Mouse (Mus musculus): ENCODE results near the gene Pten. TPM values are rescaled to one million over a fixed set of nuclear protein-coding genes. Genes with fewer than 3 reads are reported as not detected.
A peak's percentile ranks its signal among the peaks of the same experiment; 100 is the strongest.

Gene Pten
- polyA plus RNA-seq, 1 experiment from 2014 or later, result 6.8 TPM

DNA sequence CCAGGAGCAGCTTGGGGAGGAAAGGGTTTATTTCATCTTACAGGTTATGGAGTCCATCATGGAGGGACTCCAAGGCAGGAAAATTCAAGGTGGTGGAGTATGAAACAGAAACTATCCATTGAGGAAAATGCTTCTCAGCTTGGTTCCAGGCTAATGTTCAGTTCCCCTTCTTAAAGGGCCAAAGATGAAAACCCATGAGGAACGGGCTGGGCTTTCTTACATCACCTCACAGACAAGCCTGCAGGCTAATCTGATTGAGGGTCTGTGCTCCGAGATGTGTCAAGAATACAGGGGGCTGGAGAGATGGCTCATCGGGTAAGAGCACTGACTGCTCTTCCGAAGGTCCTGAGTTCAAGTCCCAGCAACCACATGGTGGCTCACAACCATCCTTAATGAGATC, 27.5 kb upstream of the Pten start:
- H3K27me3 ChIP-seq (ENCODE audit: low read depth, poor library complexity, severe bottlenecking), result peaks cover 28% of the 10 kb centered on the region
- H3K9me3 ChIP-seq (replicated peaks), result no peaks in the 10 kb centered on the region
- no peak for DNase-seq (ENCODE audit: low spot score)
- no peaks in the 10 kb centered on the region for H3K36me3 ChIP-seq
- 90% methylated on average over 4 of the region's 4 CpGs for WGBS
- H3K4me1 ChIP-seq, result peaks cover 23% of the 10 kb centered on the region
- no peak overlapping the region for H3K27ac ChIP-seq (replicated peaks)
- no peak overlapping the region for H3K4me3 ChIP-seq

- no peak for DNase-seq (ENCODE audit: low spot score)
- no peak overlapping the region for H3K27ac ChIP-seq (replicated peaks)
- peaks cover 2% of the 10 kb centered on the region; the same call in 1 of the 2 replicates for H3K4me1 ChIP-seq
Observed at GRCm38 (mm10) chr19:32732922-32733321, 24.4 kb upstream of the Pten start.

GRCm38 (mm10) chr19:32737844-32738243, 19.5 kb upstream of the Pten start:
- Histone ChIP-seq H3K27ac (replicated peaks) (no peak overlapping the region), H3K27me3 (ENCODE audit: low read depth, poor library complexity, severe bottlenecking) (no peaks in the 10 kb centered on the region), H3K4me3 (no peak overlapping the region), H3K36me3 (no peaks in the 10 kb centered on the region), H3K9me3 (replicated peaks) (no peaks in the 10 kb centered on the region), H3K4me1 (no peaks in the 10 kb centered on the region)
- DNase-seq (ENCODE audit: low spot score), result no peak
- 90% methylated on average over 7 of the region's 7 CpGs for WGBS

More at GRCm38 (mm10) chr19:32732922-32733321, 24.4 kb upstream of the Pten start:
- H3K4me3 ChIP-seq, result no peak overlapping the region
- no peaks in the 10 kb centered on the region for H3K9me3 ChIP-seq (replicated peaks)
- H3K36me3 ChIP-seq, result no peaks in the 10 kb centered on the region
- H3K27me3 ChIP-seq (ENCODE audit: low read depth, poor library complexity, severe bottlenecking), result peaks cover 15% of the 10 kb centered on the region

- Histone ChIP-seq H3K9me3 (replicated peaks) (no peaks in the 10 kb centered on the region), H3K4me3 (no peak within 1 kb of the TSS), H3K36me3 (no peaks in the 10 kb centered on the region), H3K27me3 (ENCODE audit: low read depth, poor library complexity, severe bottlenecking) (no peaks in the 10 kb centered on the region), H3K4me1 (no peaks in the 10 kb centered on the region), H3K27ac (replicated peaks) (no peak within 1 kb of the TSS)
- no peak for DNase-seq (ENCODE audit: low spot score)
- 93% methylated on average over 4 of the region's 4 CpGs for WGBS
Observed at GRCm38 (mm10) chr19:32739686-32740085, 17.6 kb upstream of the Pten start, which contains the start of gene Atad1. TSS of gene Atad1 (minus strand) at chr19:32739786.

DNA sequence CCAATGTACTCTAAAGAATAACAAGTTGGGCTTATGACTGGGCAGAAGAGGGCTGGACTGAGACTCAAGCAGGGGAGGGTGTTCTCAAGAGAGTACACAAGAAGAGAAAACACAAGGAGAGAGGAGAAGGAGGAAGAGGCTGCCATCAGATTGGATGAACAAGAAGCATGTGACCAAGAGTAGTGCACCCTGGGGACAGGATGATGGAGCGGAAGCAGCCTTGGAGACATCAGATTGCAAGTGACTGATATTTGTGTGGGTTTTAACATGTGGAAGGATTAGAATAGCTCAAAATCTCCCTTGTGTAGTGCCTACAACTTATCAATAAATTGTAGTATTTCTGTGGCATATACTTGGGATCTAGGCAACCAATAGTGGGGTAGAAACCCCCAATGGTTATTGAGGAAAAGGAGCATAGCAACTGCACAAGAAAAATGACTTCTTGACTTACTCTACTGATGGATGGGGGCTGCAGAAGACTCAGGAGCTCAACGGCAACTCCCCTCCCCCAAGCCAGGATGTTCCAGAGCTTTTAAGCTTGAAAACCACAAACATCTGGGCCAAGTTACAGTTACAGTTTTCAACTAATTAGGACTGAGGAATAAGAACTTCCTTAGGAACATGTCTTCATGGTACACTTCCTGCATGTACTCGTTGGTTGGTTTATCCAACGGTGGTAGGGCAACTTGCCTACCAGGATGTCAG, 16.5 kb upstream of the Pten start:
- H3K27me3 ChIP-seq (ENCODE audit: low read depth, poor library complexity, severe bottlenecking), result no peaks in the 10 kb centered on the region
- H3K4me3 ChIP-seq, result no peak overlapping the region
- H3K9me3 ChIP-seq (replicated peaks), result no peaks in the 10 kb centered on the region
- no peaks in the 10 kb centered on the region for H3K36me3 ChIP-seq
- no peaks in the 10 kb centered on the region for H3K4me1 ChIP-seq
- H3K27ac ChIP-seq (replicated peaks), result no peak overlapping the region
- no peak for DNase-seq (ENCODE audit: low spot score)
- WGBS, result 95% methylated on average over 4 of the region's 4 CpGs

DNA sequence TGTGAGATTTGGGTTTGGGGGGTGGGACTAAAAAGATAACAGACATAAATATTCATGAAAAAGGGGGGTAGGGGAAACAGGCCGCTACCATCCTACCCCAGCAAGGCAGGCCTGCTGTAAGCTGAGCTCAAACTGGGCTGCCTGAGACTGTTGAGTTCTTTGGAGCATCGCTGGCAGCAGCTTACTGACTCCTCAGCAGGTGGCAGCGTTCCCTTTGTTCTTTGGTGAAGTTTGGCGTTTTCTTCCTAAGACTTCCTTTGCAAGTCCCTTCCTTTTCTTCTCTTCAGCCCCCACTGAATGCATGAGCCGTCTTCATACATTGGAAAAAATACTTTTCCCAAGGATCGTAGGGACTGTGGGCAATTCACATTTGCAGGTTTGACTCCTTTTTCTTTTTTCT, 7.9 kb upstream of the Pten start:
- 7% methylated on average over 6 of the region's 6 CpGs for WGBS
- H3K27me3 ChIP-seq (ENCODE audit: low read depth, poor library complexity, severe bottlenecking), result peaks cover 12% of the 10 kb centered on the region
- no peak overlapping the region for H3K4me3 ChIP-seq
- DNase-seq (ENCODE audit: low spot score), result peak; percentile 57
- peaks cover 10% of the 10 kb centered on the region for H3K4me1 ChIP-seq
- no peaks in the 10 kb centered on the region for H3K9me3 ChIP-seq (replicated peaks)
- no peaks in the 10 kb centered on the region for H3K36me3 ChIP-seq
- 0 out of 2 replicates have a peak overlapping the region, but pooled peaks have one; percentile 17 for H3K27ac ChIP-seq (replicated peaks)

DNA sequence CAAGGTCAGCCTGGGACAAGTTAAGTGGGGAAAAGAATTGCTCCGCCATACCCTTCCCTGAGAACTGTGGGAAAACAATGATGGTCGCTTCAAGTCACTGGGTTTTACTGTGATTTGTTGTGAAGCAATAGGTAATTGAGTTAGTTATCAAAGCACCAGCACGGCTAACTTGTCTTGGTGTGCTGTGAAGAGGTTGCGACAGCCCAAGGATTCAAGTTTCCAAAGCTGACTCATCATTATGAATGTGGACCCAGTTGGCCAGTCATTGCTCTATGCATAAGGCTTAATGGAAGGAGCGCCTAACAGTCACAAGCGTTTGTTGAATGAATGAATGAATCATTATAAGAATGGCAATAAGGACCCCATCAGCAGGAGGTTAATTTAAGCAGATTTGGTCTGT, 4.9 kb upstream of the Pten start:
- H3K27me3 ChIP-seq (ENCODE audit: low read depth, poor library complexity, severe bottlenecking), result peaks cover 18% of the 10 kb centered on the region
- WGBS, result 90% methylated on average over 6 of the region's 6 CpGs
- no peaks in the 10 kb centered on the region for H3K9me3 ChIP-seq (replicated peaks)
- no peak overlapping the region for H3K4me3 ChIP-seq
- no peak for DNase-seq (ENCODE audit: low spot score)
- peaks cover 28% of the 10 kb centered on the region for H3K4me1 ChIP-seq
- no peaks in the 10 kb centered on the region for H3K36me3 ChIP-seq
- H3K27ac ChIP-seq (replicated peaks), result no peak overlapping the region

DNA sequence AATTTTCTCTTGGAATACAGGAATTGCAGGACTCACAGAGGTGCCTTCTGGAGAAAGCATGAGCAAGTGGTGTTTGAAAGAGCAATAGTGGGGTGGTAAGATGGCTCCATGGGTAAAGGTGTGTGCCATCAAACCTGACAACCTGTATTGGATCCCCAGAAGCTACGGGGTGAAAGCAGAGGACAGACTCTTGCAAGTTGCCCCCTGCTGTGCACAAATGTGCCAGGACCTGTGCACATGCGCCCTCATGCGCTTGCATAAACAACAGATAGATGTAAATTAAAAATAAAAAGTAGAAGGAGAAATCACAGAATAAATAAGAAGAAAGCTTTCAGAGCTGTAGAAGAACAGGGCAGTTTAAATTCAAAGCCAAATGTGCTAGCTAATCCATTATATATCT, 3.9 kb upstream of the Pten start:
- WGBS, result 84% methylated on average over 3 of the region's 3 CpGs
- H3K4me1 ChIP-seq, result peaks cover 31% of the 10 kb centered on the region
- H3K27me3 ChIP-seq (ENCODE audit: low read depth, poor library complexity, severe bottlenecking), result peaks cover 18% of the 10 kb centered on the region
- H3K9me3 ChIP-seq (replicated peaks), result no peaks in the 10 kb centered on the region
- no peak overlapping the region for H3K27ac ChIP-seq (replicated peaks)
- no peaks in the 10 kb centered on the region for H3K36me3 ChIP-seq
- H3K4me3 ChIP-seq, result no peak overlapping the region
- DNase-seq (ENCODE audit: low spot score), result no peak

DNA sequence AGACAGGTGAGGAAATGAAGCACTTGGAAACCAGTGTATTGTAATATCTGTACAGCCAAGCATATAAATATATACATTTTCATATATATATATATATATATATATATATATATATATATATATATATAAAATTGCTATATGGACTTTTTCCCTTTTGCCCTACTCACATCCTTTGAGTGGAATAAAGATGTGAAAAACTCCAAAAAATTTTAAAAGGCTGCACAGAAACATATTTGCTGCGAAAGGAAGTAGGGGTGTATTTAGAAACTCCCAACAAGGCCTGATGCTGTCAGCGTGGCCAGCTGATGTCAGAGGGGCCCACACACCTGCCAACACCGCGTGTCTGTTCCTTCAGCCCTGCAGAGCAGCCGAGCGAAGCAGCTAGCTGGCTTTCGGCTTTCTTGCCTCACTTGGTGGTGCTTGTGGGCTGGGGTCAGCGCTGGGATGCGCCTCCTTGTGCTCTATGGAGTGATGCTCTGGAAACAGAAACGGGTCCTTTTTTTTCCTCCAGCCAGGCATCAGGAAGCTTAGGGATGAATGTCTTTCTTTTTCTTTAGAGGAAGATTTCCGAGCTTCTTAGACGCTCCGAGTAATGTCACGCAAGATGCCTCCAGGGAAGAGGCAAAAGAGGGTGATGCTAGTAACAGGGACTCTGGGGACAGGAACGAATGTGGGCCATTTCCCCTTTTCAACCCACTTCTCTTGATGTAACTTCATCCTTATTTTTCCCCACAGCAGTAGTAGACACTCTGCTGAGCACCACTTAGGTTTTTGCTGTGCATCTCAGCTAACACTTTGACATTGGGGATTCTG, 2.9 kb upstream of the Pten start:
- no peaks in the 10 kb centered on the region for H3K9me3 ChIP-seq (replicated peaks)
- H3K36me3 ChIP-seq, result no peaks in the 10 kb centered on the region
- WGBS, result 11% methylated on average over 15 of the region's 15 CpGs
- H3K4me1 ChIP-seq, result peaks cover 25% of the 10 kb centered on the region
- DNase-seq (ENCODE audit: low spot score), result peak; percentile 41
- no peak overlapping the region for H3K27ac ChIP-seq (replicated peaks)
- peak overlapping the region; percentile 83 for H3K4me3 ChIP-seq
- H3K27me3 ChIP-seq (ENCODE audit: low read depth, poor library complexity, severe bottlenecking), result peaks cover 18% of the 10 kb centered on the region

DNA sequence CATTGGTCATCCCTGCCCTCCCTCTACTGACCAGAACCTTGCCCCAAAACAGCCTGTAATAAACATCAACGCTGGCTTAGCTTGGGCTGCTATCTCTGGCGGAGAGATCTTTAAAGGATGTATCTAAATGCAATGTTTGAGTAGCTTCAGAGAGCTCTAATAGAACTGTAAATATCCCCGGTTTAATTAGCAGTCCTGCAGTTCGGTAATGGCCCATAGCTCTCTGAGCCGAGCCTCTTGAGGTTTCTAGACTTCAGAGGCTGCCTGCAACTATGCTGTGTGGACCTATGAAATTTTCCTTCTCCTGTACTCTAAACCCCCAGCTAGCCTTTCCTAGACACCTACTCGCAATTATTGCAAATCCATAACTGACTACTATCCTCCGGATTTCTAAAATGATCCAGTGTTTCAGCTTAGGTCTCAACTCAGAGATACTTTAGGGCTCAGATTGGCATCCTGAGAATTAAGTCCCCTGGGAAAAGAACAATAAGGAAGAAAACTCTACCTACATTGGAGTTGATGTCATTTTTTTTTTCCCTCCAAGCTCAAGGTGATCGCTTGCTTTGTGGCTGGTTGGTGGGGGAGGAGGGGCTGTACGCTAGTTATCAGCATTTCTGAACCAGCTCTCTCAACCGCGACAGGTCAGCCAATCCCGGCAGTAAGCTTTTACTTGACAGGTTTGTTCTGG, 2.0 kb upstream of the Pten start:
- WGBS, result 5% methylated on average over 12 of the region's 12 CpGs
- Histone ChIP-seq H3K36me3 (no peaks in the 10 kb centered on the region), H3K27me3 (ENCODE audit: low read depth, poor library complexity, severe bottlenecking) (peaks cover 18% of the 10 kb centered on the region), H3K9me3 (replicated peaks) (no peaks in the 10 kb centered on the region), H3K4me1 (peaks cover 31% of the 10 kb centered on the region), H3K4me3 (peak overlapping the region; percentile 83), H3K27ac (replicated peaks) (peak overlapping the region; percentile 98)
- DNase-seq (ENCODE audit: low spot score), result no peak

GRCm38 (mm10) chr19:32755792-32756635, 1.3 kb upstream of the Pten start:
- under 1% methylated on average over 53 of the region's 53 CpGs for WGBS
- Histone ChIP-seq H3K27me3 (ENCODE audit: low read depth, poor library complexity, severe bottlenecking) (peaks cover 18% of the 10 kb centered on the region), H3K4me3 (peak overlapping the region; percentile 83), H3K9me3 (replicated peaks) (no peaks in the 10 kb centered on the region), H3K27ac (replicated peaks) (peak overlapping the region; percentile 98), H3K4me1 (peaks cover 38% of the 10 kb centered on the region), H3K36me3 (no peaks in the 10 kb centered on the region)
- peak; percentile 98 for DNase-seq (ENCODE audit: low spot score)

DNA sequence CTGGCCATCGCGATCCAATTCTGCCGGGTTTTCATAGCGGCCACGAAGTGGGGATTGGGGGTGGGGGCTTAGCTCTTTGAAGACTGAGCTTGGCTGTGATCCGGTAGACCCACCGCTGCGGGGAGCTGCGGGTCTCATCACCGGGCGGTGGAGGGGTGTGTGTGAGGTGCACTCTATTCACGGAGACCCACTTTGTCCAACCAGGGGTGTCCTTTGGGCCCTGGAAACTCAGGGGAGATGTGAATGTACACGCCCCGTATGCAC, 729 bp upstream of the Pten start:
- peak overlapping the region; percentile 98 for H3K27ac ChIP-seq (replicated peaks)
- under 1% methylated on average over 14 of the region's 14 CpGs for WGBS

More for the DNA sequence above, 729 bp upstream of the Pten start:
- no peak for DNase-seq (ENCODE audit: low spot score)
- Histone ChIP-seq H3K9me3 (replicated peaks) (no peaks in the 10 kb centered on the region), H3K36me3 (peaks cover 3% of the 10 kb centered on the region; the same call in 1 of the 2 replicates), H3K4me3 (peak overlapping the region; percentile 83), H3K27me3 (ENCODE audit: low read depth, poor library complexity, severe bottlenecking) (peaks cover 18% of the 10 kb centered on the region), H3K4me1 (peaks cover 41% of the 10 kb centered on the region)

Measured in midbrain, embryonic 10.5 days (tissue).